Mouse (Mus musculus) midbrain, embryonic 10.5 days (tissue): ENCODE measurements around the gene Ankrd36. TPM values are rescaled to one million over a fixed set of nuclear protein-coding genes. Genes with fewer than 3 reads are reported as not detected.

Source experiments
- DNase-seq: peaks from one replicate; pipeline ENCODE4 v3.0.0-alpha.2; 2017; ENCODE audit warnings: low spot score
- H3K27ac ChIP-seq: fragments of 300-500 bp; sonication (generic); replicated peaks from 2 replicates; pipeline ENCODE4 v1.5.1; 2016; ENCODE audit warnings: mild to moderate bottlenecking
- H3K27me3 ChIP-seq: fragments of 300-500 bp; sonication (generic); 2 replicates; pipeline ENCODE4 v1.6.1; 2016; ENCODE audit warnings: low read depth, mild to moderate bottlenecking; ENCODE audit not compliant: poor library complexity, severe bottlenecking
- H3K36me3 ChIP-seq: fragments of 300-500 bp; sonication (generic); 2 replicates; pipeline ENCODE4 v1.6.1; 2016; ENCODE audit warnings: mild to moderate bottlenecking, moderate library complexity
- H3K4me1 ChIP-seq: fragments of 300-500 bp; sonication (generic); 2 replicates; pipeline ENCODE4 v1.6.1; 2016
- H3K4me3 ChIP-seq: fragments of 300-500 bp; sonication (generic); 2 replicates; pipeline ENCODE4 v1.5.1; 2016; ENCODE audit warnings: mild to moderate bottlenecking, moderate library complexity
- H3K9me3 ChIP-seq: fragments of 300-500 bp; sonication (generic); replicated peaks from 2 replicates; pipeline ENCODE4 v1.6.1; 2016; ENCODE audit warnings: mild to moderate bottlenecking
- WGBS: fragments of 180-500 bp; shearing (Covaris S2); methylation state at CpG from one replicate; pipeline ENCODE4 v1.1.7; 2016; 5-methylcytosine and 5-hydroxymethylcytosine counted together
- polyA plus RNA-seq: library from polyadenylated mRNA; unstranded; fragments of >200 nt; fragmentation: Nextera tagmentation; extraction: Ambion mirVana; gene quantifications from 2 replicates; pipeline ENCODE4 v1.2.1, GENCODE M21; 2016

Gene Ankrd36
- polyA plus RNA-seq, 1 experiment from 2014 or later, result 0.11 TPM

DNA sequence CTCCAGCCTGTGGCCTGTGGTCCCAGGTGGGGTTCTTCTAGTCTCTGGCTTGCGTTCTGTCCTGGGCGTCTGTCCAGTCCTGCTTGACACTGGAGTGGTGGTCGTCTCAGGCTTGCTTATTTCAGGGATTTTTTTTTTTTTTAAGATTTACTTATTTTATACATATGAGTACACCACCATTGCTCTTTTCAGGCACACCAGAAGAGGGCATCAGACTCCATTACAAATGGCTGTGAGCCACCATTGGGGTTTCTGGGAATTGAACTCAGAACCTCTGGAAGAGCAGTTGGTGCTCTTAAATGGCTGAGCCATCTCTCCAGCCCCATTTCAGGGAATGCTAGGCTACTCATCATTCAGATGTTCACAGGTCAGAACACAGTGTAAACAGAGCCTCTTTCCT, 9.2 kb upstream of the Ankrd36 start:
- Histone ChIP-seq H3K4me3 (no peak overlapping the region), H3K9me3 (no peaks in the 10 kb centered on the region), H3K4me1 (peaks cover 27% of the 10 kb centered on the region), H3K36me3 (no peaks in the 10 kb centered on the region), H3K27me3 (no peaks in the 10 kb centered on the region), H3K27ac (no peak overlapping the region)
- no peak for DNase-seq
- WGBS, result 84% methylated on average over 3 of the region's 3 CpGs

DNA sequence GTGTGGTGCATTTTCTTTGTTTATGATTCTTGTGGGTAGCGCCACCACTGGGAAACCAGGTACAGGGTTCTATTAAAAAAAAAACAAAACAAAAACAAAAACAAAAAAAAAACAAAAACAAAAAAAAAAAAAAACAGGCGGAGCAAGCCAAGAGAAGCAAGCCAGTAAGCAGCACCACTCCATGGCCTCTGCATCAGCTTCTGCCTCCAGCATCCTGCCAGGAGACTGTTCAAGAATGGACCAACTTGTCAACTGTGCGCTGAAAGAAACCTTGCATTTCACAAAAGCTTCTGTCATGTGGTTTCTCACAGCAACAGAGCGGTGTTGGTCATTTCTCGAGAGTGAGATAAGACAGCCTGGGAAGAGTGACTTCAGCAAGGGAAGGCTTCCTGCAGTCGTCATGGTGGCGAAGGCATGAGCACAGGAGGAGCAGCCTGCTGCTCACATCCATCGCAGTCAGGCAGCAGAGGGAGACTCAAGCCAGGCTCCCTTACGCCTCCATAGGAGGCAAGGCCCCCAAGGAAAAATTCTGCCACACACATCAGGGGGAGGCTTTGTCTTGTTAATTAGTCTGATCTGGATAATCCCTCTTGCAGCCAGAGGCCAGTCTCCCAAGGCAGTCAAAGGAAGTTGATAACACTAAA, 6.7 kb upstream of the Ankrd36 start:
- no peaks in the 10 kb centered on the region for H3K9me3 ChIP-seq
- 21% methylated on average over 9 of the region's 9 CpGs for WGBS
- DNase-seq, result peak; percentile 50
- no peaks in the 10 kb centered on the region for H3K27me3 ChIP-seq
- peak overlapping the region; percentile 68 for H3K27ac ChIP-seq
- 0 out of 2 replicates have a peak overlapping the region, but pooled peaks have one; percentile 21 for H3K4me3 ChIP-seq
- H3K36me3 ChIP-seq, result no peaks in the 10 kb centered on the region
- H3K4me1 ChIP-seq, result peaks cover 27% of the 10 kb centered on the region

- Histone ChIP-seq H3K27ac (0 out of 2 replicates have a peak overlapping the region, but pooled peaks have one; percentile 10), H3K4me1 (peaks cover 27% of the 10 kb centered on the region), H3K4me3 (no peak overlapping the region), H3K36me3 (no peaks in the 10 kb centered on the region), H3K27me3 (no peaks in the 10 kb centered on the region), H3K9me3 (no peaks in the 10 kb centered on the region)
- WGBS, result 62% methylated on average over 6 of the region's 6 CpGs
- DNase-seq, result no peak
Measured at GRCm38 (mm10) chr11:5563898-5564297, 5.6 kb upstream of the Ankrd36 start.

DNA sequence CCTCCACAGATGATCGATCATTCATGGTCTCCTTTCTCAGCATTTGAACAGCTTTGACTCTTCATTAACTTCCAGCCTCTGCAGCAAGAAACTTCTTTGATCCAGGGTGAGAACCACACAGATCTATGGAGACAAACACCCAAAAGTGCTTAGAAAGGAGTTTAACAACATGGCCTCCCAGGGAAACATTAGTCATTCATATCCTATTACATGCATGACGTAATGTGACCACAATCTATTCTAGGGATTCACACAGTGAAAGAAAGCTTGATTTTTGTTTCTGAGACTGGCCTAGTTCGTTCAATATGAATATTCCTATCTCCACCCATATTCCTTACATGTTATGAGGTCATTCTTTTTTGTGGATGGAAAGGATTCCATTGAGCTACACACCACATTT, 3.9 kb upstream of the Ankrd36 start:
- DNase-seq, result no peak
- 86% methylated on average over 3 of the region's 3 CpGs for WGBS
- Histone ChIP-seq H3K4me1 (peaks cover 27% of the 10 kb centered on the region), H3K27me3 (no peaks in the 10 kb centered on the region), H3K36me3 (no peaks in the 10 kb centered on the region), H3K4me3 (no peak overlapping the region), H3K27ac (no peak overlapping the region), H3K9me3 (no peaks in the 10 kb centered on the region)

DNA sequence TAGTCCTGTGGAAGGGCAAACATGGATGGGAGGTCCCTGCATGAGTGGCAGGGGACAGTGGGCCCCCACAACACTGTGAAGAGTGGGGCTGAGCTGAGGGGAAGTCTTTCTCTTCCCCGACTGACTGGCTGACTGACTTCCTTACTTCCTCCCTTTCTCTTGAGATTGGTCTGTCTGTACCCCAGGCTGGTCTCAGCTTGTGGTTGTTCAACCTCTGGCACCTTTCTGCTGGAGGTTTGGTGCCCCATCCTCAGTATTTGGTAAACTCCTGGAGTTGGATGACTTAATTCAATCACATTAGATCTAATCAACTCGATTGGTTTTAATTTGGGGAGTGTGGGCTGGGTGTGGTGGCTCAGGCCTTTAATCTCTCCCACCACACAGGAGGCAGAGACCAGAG, 3.0 kb upstream of the Ankrd36 start:
- Histone ChIP-seq H3K9me3 (no peaks in the 10 kb centered on the region), H3K27ac (no peak overlapping the region), H3K4me1 (peaks cover 24% of the 10 kb centered on the region), H3K4me3 (no peak overlapping the region), H3K36me3 (no peaks in the 10 kb centered on the region), H3K27me3 (no peaks in the 10 kb centered on the region)
- no peak for DNase-seq
- WGBS, result 78% methylated on average over 2 of the region's 2 CpGs

- no peaks in the 10 kb centered on the region for H3K36me3 ChIP-seq
- H3K4me3 ChIP-seq, result no peak overlapping the region
- no peaks in the 10 kb centered on the region for H3K9me3 ChIP-seq
- H3K27ac ChIP-seq, result no peak overlapping the region
- no peak for DNase-seq
- peaks cover 18% of the 10 kb centered on the region for H3K4me1 ChIP-seq
- no peaks in the 10 kb centered on the region for H3K27me3 ChIP-seq
- WGBS, result 97% methylated on average over 6 of the region's 6 CpGs
Measured at GRCm38 (mm10) chr11:5567654-5568053, 1.8 kb upstream of the Ankrd36 start.

- Histone ChIP-seq H3K36me3 (no peaks in the 10 kb centered on the region), H3K9me3 (no peaks in the 10 kb centered on the region), H3K27ac (no peak overlapping the region), H3K4me3 (no peak overlapping the region), H3K27me3 (no peaks in the 10 kb centered on the region), H3K4me1 (peaks cover 14% of the 10 kb centered on the region)
- no peak for DNase-seq
- WGBS, result 88% methylated on average over 5 of the region's 5 CpGs
Measured at GRCm38 (mm10) chr11:5568082-5568481, 1.4 kb upstream of the Ankrd36 start.

- H3K4me1 ChIP-seq, result 0 out of 2 replicates have a peak, but pooled peaks cover 2% of the 10 kb centered on the region
- 93% methylated on average over 4 of the region's 4 CpGs for WGBS
- no peaks in the 10 kb centered on the region for H3K27me3 ChIP-seq
- H3K9me3 ChIP-seq, result no peaks in the 10 kb centered on the region
- no peak for DNase-seq
- H3K27ac ChIP-seq, result no peak overlapping the region
- H3K4me3 ChIP-seq, result no peak overlapping the region
- no peaks in the 10 kb centered on the region for H3K36me3 ChIP-seq
Measured at GRCm38 (mm10) chr11:5571856-5572255, 2.4 kb downstream of the Ankrd36 start.

- WGBS, result 85% methylated on average over 2 of the region's 2 CpGs
- Histone ChIP-seq H3K36me3 (no peaks in the 10 kb centered on the region), H3K27me3 (no peaks in the 10 kb centered on the region), H3K4me1 (peaks cover 21% of the 10 kb centered on the region), H3K27ac (no peak overlapping the region), H3K9me3 (no peaks in the 10 kb centered on the region), H3K4me3 (no peak overlapping the region)
- no peak for DNase-seq
Measured at GRCm38 (mm10) chr11:5573821-5574220, 4.3 kb downstream of the Ankrd36 start.

DNA sequence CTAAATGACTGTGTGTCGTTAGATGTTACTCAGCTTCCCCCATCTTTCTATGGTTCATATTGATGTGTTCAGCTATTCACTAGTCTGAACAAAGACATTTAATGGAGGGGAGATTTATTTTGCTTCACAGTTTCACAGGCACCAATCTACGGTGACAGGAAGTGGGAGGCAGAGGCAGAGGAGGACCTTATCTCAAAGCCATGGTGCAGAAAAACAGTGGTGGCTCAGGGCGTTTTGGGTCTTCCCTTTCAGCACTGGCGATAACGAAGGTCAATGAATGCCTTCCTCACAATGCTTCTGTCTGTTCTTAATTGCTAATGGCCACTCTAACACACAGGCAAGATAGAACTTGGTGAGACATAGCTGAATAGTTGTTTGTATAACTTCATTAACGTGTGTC, 5.6 kb downstream of the Ankrd36 start:
- Histone ChIP-seq H3K4me3 (no peak overlapping the region), H3K9me3 (no peaks in the 10 kb centered on the region), H3K36me3 (no peaks in the 10 kb centered on the region), H3K27me3 (no peaks in the 10 kb centered on the region), H3K27ac (no peak overlapping the region), H3K4me1 (peaks cover 19% of the 10 kb centered on the region)
- WGBS, result 82% methylated on average over 6 of the region's 6 CpGs
- DNase-seq, result no peak

DNA sequence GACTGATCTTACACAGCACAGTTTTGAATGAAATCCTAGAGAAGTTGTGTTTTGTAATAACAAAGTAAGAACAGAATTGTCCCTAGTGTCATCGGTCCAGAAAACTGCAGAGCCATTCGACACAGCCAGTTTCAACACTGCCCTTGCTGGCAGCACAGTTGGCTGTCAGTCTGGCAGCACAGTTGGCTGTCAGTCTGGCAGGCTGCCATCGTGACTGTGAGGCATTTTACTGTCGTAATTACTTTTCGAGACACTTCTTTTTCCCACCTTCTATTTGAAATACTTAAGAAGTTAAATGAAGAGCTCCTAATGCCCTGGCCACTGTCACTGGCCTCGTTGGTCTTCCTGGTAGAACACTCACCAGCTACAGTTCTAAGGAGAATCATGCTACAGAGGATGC, 22.9 kb downstream of the Ankrd36 start:
- DNase-seq, result no peak
- no peaks in the 10 kb centered on the region for H3K27me3 ChIP-seq
- WGBS, result 90% methylated on average over 6 of the region's 6 CpGs
- H3K9me3 ChIP-seq, result no peaks in the 10 kb centered on the region
- H3K4me3 ChIP-seq, result no peak overlapping the region
- H3K36me3 ChIP-seq, result no peaks in the 10 kb centered on the region
- H3K4me1 ChIP-seq, result no peaks in the 10 kb centered on the region
- no peak overlapping the region for H3K27ac ChIP-seq

GRCm38 (mm10) chr11:5595381-5595791, 25.9 kb downstream of the Ankrd36 start:
- no peak for DNase-seq
- Histone ChIP-seq H3K36me3 (no peaks in the 10 kb centered on the region), H3K4me1 (no peaks in the 10 kb centered on the region), H3K4me3 (no peak overlapping the region), H3K9me3 (no peaks in the 10 kb centered on the region), H3K27me3 (no peaks in the 10 kb centered on the region), H3K27ac (no peak overlapping the region)
- WGBS, result 89% methylated on average over 4 of the region's 4 CpGs

GRCm38 (mm10) chr11:5595792-5596191, 26.3 kb downstream of the Ankrd36 start:
- no peaks in the 10 kb centered on the region for H3K9me3 ChIP-seq
- H3K4me1 ChIP-seq, result no peaks in the 10 kb centered on the region
- no peak overlapping the region for H3K27ac ChIP-seq
- H3K27me3 ChIP-seq, result no peaks in the 10 kb centered on the region
- 86% methylated on average over 5 of the region's 5 CpGs for WGBS
- H3K4me3 ChIP-seq, result no peak overlapping the region
- no peak for DNase-seq
- H3K36me3 ChIP-seq, result no peaks in the 10 kb centered on the region

DNA sequence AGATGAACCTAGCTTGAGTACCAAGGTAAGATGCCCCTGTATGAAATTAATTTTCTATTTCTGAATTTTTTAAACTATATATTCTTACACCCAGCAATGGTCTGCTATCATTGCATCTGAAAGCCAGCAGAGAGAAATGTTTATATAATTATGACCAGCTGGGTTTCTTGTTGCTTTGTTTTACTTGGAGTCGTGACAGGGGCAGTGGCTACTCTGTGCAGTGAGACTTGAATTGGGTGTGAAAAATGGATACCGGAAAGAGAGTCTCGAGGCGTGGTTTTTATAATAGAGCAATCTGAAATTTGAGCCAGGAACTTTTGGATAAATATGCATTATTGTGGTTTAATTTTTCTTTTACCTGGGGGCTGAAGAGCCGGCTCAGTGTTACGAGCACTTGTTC, 27.3 kb downstream of the Ankrd36 start:
- no peak for DNase-seq
- Histone ChIP-seq H3K36me3 (no peaks in the 10 kb centered on the region), H3K9me3 (no peaks in the 10 kb centered on the region), H3K4me1 (no peaks in the 10 kb centered on the region), H3K27ac (no peak overlapping the region), H3K27me3 (no peaks in the 10 kb centered on the region), H3K4me3 (no peak overlapping the region)
- WGBS, result 92% methylated on average over 6 of the region's 6 CpGs
